Mouse (Mus musculus): ENCODE results near the gene Akt3.

DNA sequence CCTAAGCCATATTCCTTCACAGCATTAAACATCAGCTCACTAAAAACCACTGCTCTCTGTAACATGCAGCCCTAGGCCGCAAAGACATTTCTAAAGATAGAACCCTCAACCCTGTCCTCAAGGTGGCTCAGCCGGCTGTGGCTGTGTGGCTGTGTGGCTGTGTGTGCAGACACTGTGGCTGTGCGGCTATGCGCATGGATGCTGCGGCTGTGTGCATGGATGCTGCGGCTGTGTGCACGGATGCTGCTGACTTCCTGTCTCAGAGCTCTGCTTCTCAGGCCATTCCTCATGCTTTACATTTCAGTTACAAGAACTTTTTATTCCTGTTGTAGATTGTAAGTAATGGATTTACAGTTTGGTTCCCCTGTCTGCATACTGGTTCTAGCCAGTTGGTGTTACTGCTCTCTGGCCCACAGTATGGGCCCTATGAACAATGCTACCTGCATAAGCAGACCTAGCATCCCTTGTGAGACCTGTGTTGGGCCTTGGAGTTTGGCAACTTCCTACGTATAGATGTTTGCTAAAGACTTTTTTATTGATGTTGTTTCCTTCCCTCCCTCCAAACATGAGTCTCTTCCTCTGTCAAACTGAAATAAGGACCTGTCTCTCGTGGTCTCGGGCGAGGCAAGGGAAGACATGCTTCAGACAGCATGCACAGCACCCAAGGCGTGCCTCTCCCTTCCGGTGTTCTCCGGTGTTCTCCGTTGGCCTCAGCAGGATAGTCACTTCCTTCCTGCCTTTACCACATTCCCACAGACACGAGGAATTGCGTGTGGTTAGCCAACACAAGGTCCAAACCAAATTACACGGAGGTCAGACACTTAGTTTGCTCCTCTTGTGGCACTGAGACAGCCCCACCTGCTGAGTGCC is 264.6 kb downstream of the Akt3 start:
- TF ChIP-seq CTCF (IDR thresholded peaks at IDR 0.05; ENCODE audit: control insufficient read depth, insufficient read depth, low read length), result no peak; the same call in 1 of the 2 replicates
- peak; percentile 25; the same call in 1 of the 2 replicates for TF ChIP-seq POLR2A (IDR thresholded peaks at IDR 0.05; ENCODE audit: borderline replicate concordance, control insufficient read depth, low read depth, low read length)
